Mouse (Mus musculus) brown adipose tissue, adult 24 weeks (tissue): Measurements from ENCODE around the gene Omt2a. TPM values are rescaled to one million over a fixed set of nuclear protein-coding genes. Genes with fewer than 3 reads are reported as not detected.

Source experiments
- polyA plus RNA-seq: library from polyadenylated mRNA; stranded (reverse); fragments of >200 nt; gene quantifications from 2 replicates; pipeline ENCODE4 v1.2.4, GENCODE M21; 2012; ENCODE audit not compliant: missing spikeins, insufficient read depth, insufficient read length

Omt2a gene
- polyA plus RNA-seq, 1 experiment, result not detected

Other genes starting within 250 kb of the Omt2a start
- gene Fbxo9, start 205.7 kb downstream of the Omt2a start, polyA plus RNA-seq, result 66.7 and 70.2 TPM in 2 replicates
- gene Ick, start 205.6 kb downstream of the Omt2a start, polyA plus RNA-seq, result 21.8 and 23.4 TPM in 2 replicates
- 174 and 194 TPM in 2 replicates for gene Gsta4, start 132.0 kb downstream of the Omt2a start, polyA plus RNA-seq
- gene Gsta1, start 84.1 kb downstream of the Omt2a start, polyA plus RNA-seq, result not detected in 2 replicates
- 1.2 TPM in 1 of 2 replicates, not detected in the other for gene Gm3776, start 57.7 kb downstream of the Omt2a start, polyA plus RNA-seq
- gene Gm10639, start 24.9 kb downstream of the Omt2a start, polyA plus RNA-seq, result not detected in 2 replicates
- gene Omt2b, start 12.8 kb upstream of the Omt2a start, polyA plus RNA-seq, result not detected in 2 replicates
- not detected in 2 replicates for gene Gsta2, start 41.0 kb upstream of the Omt2a start, polyA plus RNA-seq
- not detected in 2 replicates for gene Dppa5a, start 53.4 kb upstream of the Omt2a start, polyA plus RNA-seq
- gene Ooep, start 63.9 kb upstream of the Omt2a start, polyA plus RNA-seq, result not detected in 2 replicates
- gene Ddx43, start 81.0 kb upstream of the Omt2a start, polyA plus RNA-seq, result not detected in 2 replicates
- 0.32 and 0.67 TPM in 2 replicates for gene Cgas, start 128.4 kb upstream of the Omt2a start, polyA plus RNA-seq
- gene Mto1, start 133.4 kb upstream of the Omt2a start, polyA plus RNA-seq, result 42.2 and 44.6 TPM in 2 replicates
- gene Gm17324, start 134.0 kb upstream of the Omt2a start, polyA plus RNA-seq, result not detected in 2 replicates
- 3,256 and 3,366 TPM in 2 replicates for gene Eef1a1, start 174.4 kb upstream of the Omt2a start, polyA plus RNA-seq